Mouse (Mus musculus) limb, embryonic 13.5 days (tissue): Measurements from ENCODE around the gene Slc45a1. TPM values are rescaled to one million over a fixed set of nuclear protein-coding genes. Genes with fewer than 3 reads are reported as not detected.

Experiments
- ATAC-seq: fragments of 200-750 bp; cut with Nextera tagmentation; 2 replicates; pipeline ENCODE4 v1.8.0; 2017; ENCODE audit warnings: low read depth, moderate number of reproducible peaks, moderate TSS enrichment; ENCODE audit not compliant: low FRiP score
- H3K27ac ChIP-seq: fragments of 300-500 bp; sonication (generic); 2 replicates; pipeline ENCODE4 v1.5.1; 2015; ENCODE audit warnings: inconsistent platforms, mild to moderate bottlenecking, moderate library complexity
- H3K27me3 ChIP-seq: fragments of 300-500 bp; sonication (generic); 2 replicates; pipeline ENCODE4 v1.6.1; 2015; ENCODE audit warnings: mild to moderate bottlenecking, inconsistent platforms
- H3K36me3 ChIP-seq: fragments of 300-500 bp; sonication (generic); 2 replicates; pipeline ENCODE4 v1.6.1; 2015; ENCODE audit warnings: inconsistent platforms, mild to moderate bottlenecking, moderate library complexity
- H3K4me1 ChIP-seq: fragments of 300-500 bp; sonication (generic); 2 replicates; pipeline ENCODE4 v1.6.1; 2015; ENCODE audit warnings: inconsistent platforms
- H3K4me2 ChIP-seq: fragments of 300-500 bp; sonication (generic); replicated peaks from 2 replicates; pipeline ENCODE4 v1.6.1; 2015; ENCODE audit warnings: inconsistent platforms, mild to moderate bottlenecking, moderate library complexity
- H3K4me3 ChIP-seq: fragments of 300-500 bp; sonication (generic); 2 replicates; pipeline ENCODE4 v1.5.1; 2015; ENCODE audit warnings: moderate library complexity, mild to moderate bottlenecking, inconsistent platforms
- H3K9ac ChIP-seq: fragments of 300-500 bp; sonication (generic); 2 replicates; pipeline ENCODE4 v1.6.1; 2015; ENCODE audit warnings: mild to moderate bottlenecking, inconsistent platforms
- H3K9me3 ChIP-seq: fragments of 300-500 bp; sonication (generic); 2 replicates; pipeline ENCODE4 v1.6.1; 2016; ENCODE audit warnings: inconsistent platforms
- WGBS: fragments of 180-500 bp; shearing (Covaris S2); methylation state at CpG from one replicate; pipeline ENCODE4 v1.1.7; 2015; 5-methylcytosine and 5-hydroxymethylcytosine counted together
- polyA plus RNA-seq: library from polyadenylated mRNA; unstranded; fragments of >200 nt; fragmentation: Nextera tagmentation; extraction: Ambion mirVana; gene quantifications from 2 replicates; pipeline ENCODE4 v1.2.1, GENCODE M21; 2015

Gene Slc45a1
- polyA plus RNA-seq, 1 experiment from 2014 or later = 0.51 TPM

DNA sequence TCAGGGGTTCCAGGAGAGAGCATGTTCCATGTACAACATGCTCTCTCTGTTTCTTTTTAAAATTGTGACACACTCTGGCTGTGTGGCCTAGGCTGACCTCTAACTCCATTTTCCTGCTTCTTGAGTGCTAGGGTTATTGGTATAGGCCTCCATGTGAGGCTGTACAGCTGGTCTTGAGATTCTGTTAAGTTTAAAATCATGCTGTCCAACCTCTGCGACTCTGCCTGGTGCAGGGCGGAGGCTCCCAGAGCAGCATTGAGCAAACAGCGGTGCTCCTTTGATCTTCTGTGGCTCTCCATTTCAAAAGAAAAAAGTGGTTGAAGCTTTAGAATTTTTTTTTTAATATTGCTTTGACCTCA lies 68.2 kb downstream of the Slc45a1 start:
- no peaks in the 10 kb centered on the region for H3K27me3 ChIP-seq
- H3K4me2 ChIP-seq = peak overlapping the region; percentile 48
- H3K9ac ChIP-seq = peak overlapping the region; percentile 53; the same call in 1 of the 2 replicates
- no peak overlapping the region for H3K4me3 ChIP-seq
- ATAC-seq = 0 out of 2 replicates have a peak, but pooled peaks have one; percentile 21
- 0 out of 2 replicates have a peak, but pooled peaks cover 5% of the 10 kb centered on the region for H3K36me3 ChIP-seq
- peak overlapping the region; percentile 93 for H3K27ac ChIP-seq
- 36% methylated on average over 3 of the region's 3 CpGs for WGBS
- peaks cover 69% of the 10 kb centered on the region for H3K4me1 ChIP-seq
- H3K9me3 ChIP-seq = no peaks in the 10 kb centered on the region

DNA sequence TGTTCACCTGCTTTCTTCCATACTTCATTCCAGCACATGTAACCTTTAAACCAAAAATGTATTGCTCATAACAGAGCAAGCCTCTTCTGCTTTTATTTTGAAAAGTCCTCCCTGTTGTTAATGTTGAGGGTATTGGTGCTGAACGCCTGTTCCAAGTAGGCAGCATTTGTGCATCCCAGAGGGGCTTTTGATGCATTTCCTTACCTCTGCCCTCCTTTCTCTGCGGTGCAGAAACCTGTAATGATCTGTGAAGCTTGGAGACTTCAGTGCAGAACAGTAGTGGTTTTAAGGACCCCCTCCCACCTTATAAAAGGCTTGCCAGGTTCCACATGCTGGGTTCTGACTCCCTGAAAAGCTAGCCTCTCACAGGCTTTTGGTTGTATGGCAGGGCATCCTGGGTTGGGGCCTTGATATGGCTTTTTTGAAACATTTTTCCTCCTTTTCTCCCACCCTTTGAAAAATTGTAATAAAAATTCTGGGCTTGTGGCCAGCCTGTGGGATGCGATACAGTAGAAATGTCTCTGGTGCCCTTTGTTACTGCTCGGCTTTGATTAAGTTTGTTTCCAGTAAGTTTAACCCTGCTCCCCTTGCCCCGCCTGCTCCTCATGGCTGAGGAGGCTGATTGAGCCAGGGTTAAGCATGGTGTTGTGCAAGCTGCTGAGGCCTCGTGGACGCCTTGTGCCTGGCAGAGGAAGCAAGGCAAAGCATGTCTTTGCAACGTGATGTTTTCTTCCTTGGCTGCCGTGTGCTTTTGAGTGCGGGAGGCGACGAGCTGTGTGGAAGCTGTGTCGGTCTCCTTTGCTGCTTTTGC lies 68.8 kb downstream of the Slc45a1 start:
- Histone ChIP-seq H3K9ac (0 out of 2 replicates have a peak overlapping the region, but pooled peaks have one; percentile 53), H3K27me3 (no peaks in the 10 kb centered on the region), H3K27ac (peak overlapping the region; percentile 93), H3K4me3 (no peak overlapping the region), H3K4me2 (peak overlapping the region; percentile 48), H3K4me1 (peaks cover 67% of the 10 kb centered on the region), H3K9me3 (no peaks in the 10 kb centered on the region), H3K36me3 (0 out of 2 replicates have a peak, but pooled peaks cover 5% of the 10 kb centered on the region)
- WGBS = 18% methylated on average over 13 of the region's 13 CpGs
- ATAC-seq = peak; percentile 87

DNA sequence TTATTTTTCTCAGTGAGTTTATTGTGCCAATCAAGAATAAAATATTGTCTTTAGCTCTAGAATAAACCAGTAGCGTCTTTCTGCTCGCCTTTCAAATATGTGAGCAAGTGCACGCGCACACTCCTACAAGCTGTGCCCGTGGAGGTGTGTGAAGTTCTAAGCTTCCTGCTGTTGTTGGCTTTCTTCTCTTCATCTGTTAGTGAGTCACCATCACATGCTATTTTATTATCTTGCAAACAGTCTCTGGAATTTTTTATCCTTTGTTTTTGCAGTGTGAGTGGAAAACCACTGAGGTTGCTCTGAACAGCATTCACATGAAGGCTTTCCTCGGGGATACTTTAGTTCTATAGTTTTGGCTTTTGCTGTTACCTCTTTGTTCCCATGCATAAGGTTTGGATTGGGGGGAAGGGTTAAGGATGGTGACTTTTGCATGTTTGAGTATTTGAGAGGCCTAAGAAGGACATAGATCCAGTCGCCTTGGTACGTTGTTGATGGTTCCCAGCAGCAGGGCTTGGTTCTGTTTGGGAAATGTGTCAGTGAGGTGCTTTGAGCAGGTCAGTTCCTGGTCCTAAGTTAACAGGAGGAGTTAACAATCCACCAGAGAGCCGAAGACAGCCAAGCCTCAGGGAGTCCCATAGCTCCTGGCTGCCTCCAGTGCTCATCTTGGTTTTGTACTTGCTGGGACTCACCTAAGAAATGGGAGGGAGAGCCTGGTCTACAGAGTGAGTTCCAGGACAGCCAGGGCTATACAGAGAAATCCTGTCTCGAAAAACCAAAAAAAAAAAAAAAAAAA lies 69.8 kb downstream of the Slc45a1 start:
- H3K4me3 ChIP-seq = no peak overlapping the region
- H3K27ac ChIP-seq = peak overlapping the region; percentile 93
- H3K36me3 ChIP-seq = peaks cover 10% of the 10 kb centered on the region; the same call in 1 of the 2 replicates
- peak overlapping the region; percentile 39; the same call in 1 of the 2 replicates for H3K9ac ChIP-seq
- H3K4me1 ChIP-seq = peaks cover 60% of the 10 kb centered on the region
- no peaks in the 10 kb centered on the region for H3K9me3 ChIP-seq
- no peak for ATAC-seq
- peak overlapping the region; percentile 48; the same call in 1 of the 2 replicates for H3K4me2 ChIP-seq
- H3K27me3 ChIP-seq = no peaks in the 10 kb centered on the region
- 53% methylated on average over 10 of the region's 10 CpGs for WGBS

Other genes with a start within 250 kb of the Slc45a1 start
- gene Errfi1, start 201.7 kb upstream of the Slc45a1 start, polyA plus RNA-seq = 22.5 and 24.3 TPM in 2 replicates